Mouse (Mus musculus): ENCODE data around the gene Zdhhc12.

GRCm38 (mm10) chr2:30078760-30079159 lies 14.7 kb downstream of the Zdhhc12 start:
- TF ChIP-seq GATA1 (IDR thresholded peaks at IDR 0.05; ENCODE audit: low read length) (no peak), TAL1 (IDR thresholded peaks at IDR 0.05; ENCODE audit: low read length) (no peak)
